Mouse (Mus musculus): Measurements from ENCODE around the gene Eif3m.
A peak's percentile ranks its signal among the peaks of the same experiment; 100 is the strongest.
"Not testable (repeated sequence)": the region's sequence is repeated elsewhere in the genome, so short reads cannot be mapped to it uniquely, and the experiment has no call there.

Gene Eif3m

DNA sequence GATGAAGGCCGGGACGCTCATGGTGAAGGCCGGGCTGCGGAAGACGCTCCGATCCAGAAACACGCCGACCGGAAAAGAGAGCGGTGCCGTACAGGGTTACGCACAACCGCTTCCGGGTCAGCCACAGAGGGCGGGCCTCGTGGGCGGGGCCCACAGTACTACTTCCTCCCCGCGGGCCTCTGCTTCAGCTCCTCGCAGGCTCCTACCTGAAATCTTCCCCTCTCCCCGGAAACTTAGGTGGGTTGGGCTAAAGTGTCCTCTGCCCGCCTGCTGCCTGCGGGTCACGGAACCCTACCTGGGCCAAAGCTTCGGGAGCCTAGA is at the start of gene Eif3m:
Gene Eif3m (minus strand): TSS at position 114 of the 321 bp plus-strand sequence.
- DNase-seq (ENCODE audit: low spot score) = peak; percentile 90

GRCm38 (mm10) chr2:105062741-105063372 is 46.0 kb upstream of the Eif3m start:
- no peak for DNase-seq (ENCODE audit: low spot score)

DNA sequence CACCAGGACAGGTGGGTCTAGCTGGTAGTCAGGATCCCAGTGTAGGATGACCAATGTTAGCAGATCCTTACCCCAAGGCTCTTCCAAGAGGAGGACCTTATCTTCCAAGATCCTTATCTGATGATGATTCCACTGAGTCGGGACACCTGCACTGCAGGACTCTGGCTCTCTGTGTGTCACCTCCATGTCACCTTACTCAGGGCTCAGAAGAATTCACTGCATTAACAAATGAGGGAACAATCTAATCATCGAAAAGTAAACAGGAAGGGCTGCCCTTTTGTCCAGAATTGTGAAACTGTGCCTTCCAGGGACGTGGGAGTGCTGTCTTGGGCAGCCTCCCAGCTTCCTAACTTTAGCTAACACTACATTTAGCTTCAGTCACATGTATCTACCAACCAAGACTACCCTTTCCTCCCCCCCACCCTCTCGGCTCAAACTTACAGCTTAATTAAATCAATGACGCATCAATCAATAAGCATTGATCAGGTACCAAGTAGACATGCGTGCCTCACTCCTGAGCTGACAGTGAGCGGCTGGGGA is 41.8 kb upstream of the Eif3m start:
- DNase-seq (ENCODE audit: low spot score) = no peak

- no peak for DNase-seq (ENCODE audit: low spot score)
These were observed 38.6 kb upstream of the Eif3m start for GRCm38 (mm10) chr2:105055529-105055928.

DNA sequence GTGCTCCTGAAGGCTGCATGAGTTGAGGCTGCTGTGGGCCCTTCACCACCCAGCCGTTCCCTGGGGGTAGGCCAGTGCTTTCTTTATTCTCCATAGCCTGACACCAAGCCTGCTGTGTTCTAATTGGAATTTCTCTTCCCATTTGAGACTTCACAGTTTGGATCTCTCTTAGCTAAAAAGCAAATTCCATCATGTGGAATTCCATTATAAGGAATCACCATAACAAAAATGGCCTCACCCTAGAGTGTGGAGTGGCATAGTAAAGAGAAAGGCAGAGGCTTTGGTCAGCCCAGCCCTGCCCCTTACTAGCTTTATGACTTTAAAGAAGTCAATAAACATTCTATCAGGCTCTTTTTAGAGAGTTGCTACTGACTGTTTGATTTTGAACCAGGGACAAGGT is 31.4 kb upstream of the Eif3m start:
- no peak for DNase-seq (ENCODE audit: low spot score)

GRCm38 (mm10) chr2:105043152-105043551 is 26.3 kb upstream of the Eif3m start:
- DNase-seq (ENCODE audit: low spot score) = no peak

GRCm38 (mm10) chr2:105040859-105041258 is 24.0 kb upstream of the Eif3m start:
- no peak for DNase-seq (ENCODE audit: low spot score)

GRCm38 (mm10) chr2:105038879-105039278 is 22.0 kb upstream of the Eif3m start:
- DNase-seq (ENCODE audit: low spot score) = no peak

DNA sequence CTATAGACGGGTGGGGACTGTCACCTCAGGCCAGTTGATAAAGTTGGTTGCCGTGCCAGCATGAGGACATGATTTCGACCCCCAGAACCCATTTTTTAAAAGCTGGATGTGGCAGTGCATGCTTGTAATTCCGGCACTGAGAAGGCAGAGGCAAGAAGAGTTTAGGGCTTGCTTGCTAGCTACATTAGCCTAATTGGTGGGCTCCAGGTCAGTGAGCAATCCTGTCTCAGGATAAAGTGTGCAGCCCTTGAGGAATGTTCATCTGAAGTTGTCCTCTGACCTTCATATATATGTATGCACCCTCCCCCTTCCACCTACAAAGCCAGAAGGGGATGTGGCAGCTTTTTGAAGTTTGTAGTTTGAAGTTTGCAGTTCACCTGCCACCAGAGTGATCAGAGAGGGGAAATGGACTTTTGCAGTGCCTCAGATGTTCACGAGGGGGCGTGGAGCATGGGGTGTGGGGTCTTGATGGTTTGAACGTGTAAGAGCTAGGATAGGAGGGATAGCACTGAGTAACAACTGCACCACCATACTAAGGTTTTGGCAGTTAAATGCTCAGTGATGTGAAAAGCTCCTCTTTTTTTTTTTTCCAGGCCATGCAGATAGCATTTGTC is 21.2 kb upstream of the Eif3m start:
- DNase-seq (ENCODE audit: low spot score) = no peak

DNA sequence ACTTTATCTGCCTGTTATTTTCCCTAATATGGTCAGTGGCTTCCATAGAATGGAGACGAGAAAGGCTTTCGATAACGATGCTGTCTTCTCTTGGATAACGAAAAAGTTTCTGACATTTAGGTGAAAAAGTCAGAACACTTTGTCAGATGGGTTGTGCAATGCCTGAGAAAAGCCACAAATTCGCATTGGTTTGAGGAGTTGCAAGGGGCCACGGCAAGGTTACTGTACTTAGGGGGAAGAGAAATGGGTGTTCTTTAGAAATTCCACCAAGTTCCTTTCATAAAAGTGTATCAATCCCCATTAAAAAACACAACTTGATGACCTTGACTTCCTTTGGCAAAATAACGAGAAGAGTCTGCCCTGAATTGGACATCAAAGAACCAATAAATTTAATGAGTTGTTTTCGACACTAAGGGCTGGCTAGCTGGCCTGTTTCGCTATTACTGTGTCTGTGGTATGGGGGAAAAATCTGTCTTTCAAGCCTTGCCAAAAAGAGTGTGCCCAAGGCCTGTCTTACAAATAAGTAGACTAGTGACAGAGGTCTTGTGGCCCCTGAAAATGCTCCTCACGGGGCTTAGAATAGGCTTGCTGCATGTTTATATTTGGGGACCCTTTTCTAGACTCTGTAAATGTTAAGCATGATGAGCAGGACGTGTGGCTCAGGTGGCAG is 19.7 kb upstream of the Eif3m start:
- DNase-seq (ENCODE audit: low spot score) = no peak

DNA sequence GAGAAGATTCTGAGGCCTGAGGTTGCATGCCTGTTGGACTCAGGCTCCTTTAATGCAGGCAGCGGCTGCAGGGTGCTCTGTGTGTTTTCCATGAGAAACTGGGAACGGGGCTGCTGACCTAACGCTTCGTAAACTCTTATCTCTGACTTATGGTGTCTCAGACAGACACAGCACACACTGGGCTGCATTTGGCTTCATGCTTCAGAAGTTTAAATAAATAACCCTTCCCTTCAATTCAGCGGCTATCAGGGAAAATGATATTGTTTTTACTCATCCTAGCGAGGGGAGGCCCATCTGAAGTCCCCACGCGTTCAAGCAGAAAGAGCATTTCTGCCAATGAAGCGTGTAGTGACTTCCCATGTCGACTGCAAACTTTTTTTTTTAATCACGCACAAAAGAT is 19.1 kb upstream of the Eif3m start:
- no peak for DNase-seq (ENCODE audit: low spot score)

DNA sequence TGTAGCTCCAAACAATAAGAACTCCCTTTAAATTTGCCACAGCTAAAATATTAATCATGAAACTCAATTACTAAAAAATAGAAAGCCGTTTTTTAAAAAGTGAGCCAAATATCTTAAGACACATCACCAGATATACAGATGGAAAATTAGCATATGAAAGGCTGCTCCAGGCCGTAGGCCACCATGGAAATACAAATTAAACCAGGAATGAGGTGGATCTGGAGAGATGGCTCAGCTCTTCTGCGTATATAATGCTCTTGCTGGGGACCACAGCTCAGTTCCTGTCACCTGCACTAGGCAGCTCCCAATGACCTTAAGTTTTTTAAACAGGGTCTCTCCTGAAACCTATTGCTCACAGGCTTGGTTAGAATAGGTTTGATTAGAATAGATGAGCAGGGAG is 17.2 kb upstream of the Eif3m start:
- DNase-seq (ENCODE audit: low spot score) = no peak

DNA sequence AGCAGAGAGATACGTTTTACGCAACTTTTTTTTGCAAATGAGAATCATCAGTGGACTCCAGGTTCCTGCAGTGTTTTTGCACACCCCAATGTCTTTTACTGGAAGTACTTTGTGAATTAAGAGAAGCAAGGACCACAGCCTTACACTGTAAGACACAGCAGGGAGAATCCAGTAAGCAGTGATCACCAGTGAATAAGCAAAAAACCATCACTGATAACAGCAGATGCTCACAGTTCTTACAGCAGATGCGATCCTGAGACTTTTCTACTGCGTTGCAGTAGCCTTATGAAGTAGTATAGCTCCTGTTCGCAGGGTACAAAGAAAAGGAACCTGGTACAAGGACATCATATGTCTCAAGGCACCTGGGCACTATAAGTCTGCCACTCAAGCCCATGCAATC is 13.6 kb upstream of the Eif3m start:
- no peak for DNase-seq (ENCODE audit: low spot score)

DNA sequence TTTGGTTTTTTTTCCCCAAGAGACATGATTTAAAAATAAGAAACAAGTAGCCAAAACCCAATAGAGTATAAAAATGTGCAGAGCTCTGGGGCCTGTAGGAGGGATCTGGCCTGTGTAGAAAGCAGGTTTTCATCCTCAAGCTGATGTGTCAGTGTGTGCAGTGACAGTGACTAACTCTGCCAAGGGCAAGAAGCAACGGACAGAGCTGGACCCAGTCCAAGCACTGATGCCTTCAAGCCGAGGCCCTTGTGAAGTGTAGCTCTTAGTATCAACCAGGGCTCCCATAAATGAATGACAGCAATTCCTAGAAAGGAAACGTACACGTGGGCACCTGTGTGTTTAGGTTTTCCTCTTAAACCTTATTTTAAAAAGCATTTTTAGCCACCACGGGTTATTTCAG is 11.9 kb upstream of the Eif3m start:
- no peak for DNase-seq (ENCODE audit: low spot score)

- DNase-seq (ENCODE audit: low spot score) = no peak
These were observed 10.2 kb upstream of the Eif3m start for GRCm38 (mm10) chr2:105026950-105027695.

- DNase-seq (ENCODE audit: low spot score) = not testable (repeated sequence)
These were observed 8.7 kb upstream of the Eif3m start for GRCm38 (mm10) chr2:105025610-105026009.

GRCm38 (mm10) chr2:105023815-105024214 is 6.9 kb upstream of the Eif3m start:
- no peak for DNase-seq (ENCODE audit: low spot score)

GRCm38 (mm10) chr2:105023031-105023615 is 6.2 kb upstream of the Eif3m start:
- DNase-seq (ENCODE audit: low spot score) = no peak

DNA sequence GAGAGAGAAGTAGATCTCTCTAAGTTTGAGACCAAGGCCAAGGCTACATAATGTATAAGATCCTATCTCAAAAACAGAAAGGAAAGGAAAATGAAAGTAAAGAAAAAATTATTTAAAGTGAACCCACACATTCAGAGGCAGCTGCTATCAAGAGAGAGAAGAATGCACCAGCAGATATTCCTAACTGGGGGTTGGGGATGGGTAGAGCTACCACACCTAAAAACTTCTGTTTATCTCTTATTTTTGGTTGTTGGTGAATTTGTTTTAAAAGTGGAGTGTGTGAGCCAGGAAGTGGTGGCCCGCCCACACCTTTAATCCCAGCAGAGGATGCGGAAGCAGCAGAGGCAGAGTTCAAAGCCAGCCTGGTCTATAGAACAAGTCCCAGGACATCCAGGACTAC is 5.0 kb upstream of the Eif3m start:
- no peak for DNase-seq (ENCODE audit: low spot score)

DNA sequence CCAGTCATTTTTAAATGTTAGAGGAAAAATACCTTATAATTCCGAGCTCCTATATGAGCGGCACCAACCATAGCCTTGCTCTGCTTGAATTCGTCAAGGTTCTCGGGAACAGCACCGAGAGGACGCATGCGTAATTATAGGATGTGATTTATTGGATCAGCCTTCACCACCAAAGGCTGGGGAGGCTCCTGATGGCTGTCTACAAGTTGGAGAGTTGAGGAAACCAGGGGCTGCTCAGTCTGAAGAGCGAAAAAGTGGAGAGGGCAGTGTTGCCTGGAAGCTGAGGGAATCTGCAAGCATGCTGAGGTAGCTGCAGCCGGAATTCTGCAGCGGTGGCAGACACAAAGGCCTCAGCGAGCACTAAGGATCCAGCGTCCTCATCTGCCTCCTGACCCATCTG is 4.4 kb upstream of the Eif3m start:
- DNase-seq (ENCODE audit: low spot score) = no peak

DNA sequence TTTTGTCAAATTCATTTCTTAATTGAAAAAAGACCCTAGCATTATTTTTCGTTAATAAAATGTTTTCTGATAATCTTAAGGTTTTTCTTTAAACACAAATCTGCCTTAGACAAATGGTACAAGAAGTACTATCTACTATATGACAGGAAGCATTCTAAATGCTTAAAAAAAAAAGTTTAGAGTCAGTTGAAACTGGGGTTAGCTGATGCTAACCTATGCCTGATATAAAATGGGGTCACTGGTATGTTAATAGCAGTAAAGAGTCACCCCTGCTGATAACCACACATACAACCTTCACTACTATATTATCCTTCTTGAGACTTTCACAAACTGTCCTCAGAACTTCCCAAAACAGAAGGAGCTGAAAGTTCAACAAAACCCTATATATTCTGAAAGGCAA is 2.6 kb upstream of the Eif3m start:
- no peak for DNase-seq (ENCODE audit: low spot score)

DNA sequence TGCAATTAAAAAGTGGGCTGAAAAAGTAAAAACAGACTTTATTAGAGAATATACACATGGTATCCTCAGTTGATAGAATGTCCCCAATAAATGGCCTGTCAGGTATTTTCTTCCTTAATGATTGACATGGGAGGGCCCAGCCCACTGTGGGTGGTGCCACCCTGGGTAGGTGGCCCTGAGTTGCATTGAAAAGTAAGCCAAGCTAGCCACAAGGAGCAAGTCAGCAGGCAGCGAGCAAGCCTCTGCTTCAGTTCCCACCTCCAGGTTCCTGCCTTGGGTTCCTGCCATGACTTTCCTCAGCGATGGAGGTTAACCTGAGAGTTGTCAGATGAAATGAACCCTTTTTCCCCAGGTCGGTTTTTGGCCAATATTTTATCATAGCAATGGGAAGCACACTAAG is 922 bp upstream of the Eif3m start:
- DNase-seq (ENCODE audit: low spot score) = peak; percentile 39
